Mouse (Mus musculus) heart, postnatal 0 days (tissue): Measurements from ENCODE around the gene Aldh1l1.

ENCODE experiments used
- CTCF ChIP-seq: IDR thresholded peaks from 2 replicates; pipeline ENCODE4 v1.5.1; 2016; ENCODE audit warnings: antibody characterized with exemption, control low read depth, low read depth
- EP300 ChIP-seq: IDR thresholded peaks from 2 replicates; pipeline ENCODE4 v1.6.1; 2016; ENCODE audit warnings: antibody characterized with exemption, low read depth

DNA sequence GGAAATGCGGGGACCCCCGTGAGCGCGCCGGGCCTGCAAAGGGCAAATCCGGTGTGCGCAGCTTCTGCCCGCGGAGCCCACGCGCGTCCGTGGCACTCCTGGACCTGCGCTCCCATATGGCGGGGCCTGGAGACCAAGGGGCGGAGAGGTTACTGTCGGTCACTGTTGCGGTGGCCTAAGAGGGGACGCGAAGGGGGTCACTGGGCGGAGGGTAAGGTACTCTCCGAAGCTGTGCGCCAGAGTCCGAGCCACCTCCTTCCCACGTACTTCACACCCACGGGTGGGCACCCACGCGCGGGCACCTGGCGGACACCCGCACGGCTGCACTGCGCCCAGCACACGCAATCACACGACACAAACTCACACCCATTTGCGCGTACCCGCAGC, 23.4 kb upstream of the Aldh1l1 start:
- TF ChIP-seq CTCF (no peak), EP300 (no peak)
